Mouse (Mus musculus): ENCODE data around the gene Sparc. TPM values are rescaled to one million over a fixed set of nuclear protein-coding genes. Genes with fewer than 3 reads are reported as not detected.

Gene Sparc
- polyA plus RNA-seq, 2 experiments: 1,741 to 2,257 TPM

DNA sequence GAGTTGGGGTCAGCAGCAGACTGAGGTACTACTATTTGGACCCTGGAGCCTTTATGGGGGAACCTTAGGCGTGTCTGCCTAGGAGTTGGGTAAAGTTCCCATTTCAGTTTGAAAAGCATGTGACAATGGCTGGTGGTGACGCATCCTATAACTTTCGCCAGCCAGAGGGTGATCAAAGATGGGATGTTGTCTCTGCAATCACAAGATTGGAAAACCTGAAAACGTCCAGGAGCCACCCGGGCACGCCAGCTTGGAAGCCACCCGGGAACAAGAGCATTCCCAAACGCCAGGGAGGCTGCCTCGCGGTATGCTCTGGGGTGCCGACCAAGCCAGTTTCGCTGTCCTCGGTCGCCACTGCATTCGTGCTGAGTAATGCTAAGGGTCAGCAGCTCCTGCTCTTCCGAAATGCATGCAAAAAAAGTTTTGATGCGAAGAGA is 45.6 kb upstream of the Sparc start:
- Histone ChIP-seq H3K4me1 (ENCODE audit: control insufficient read depth, insufficient read depth, low read length) (peaks cover 14% of the 10 kb centered on the region), H3K9ac (ENCODE audit: low read depth, low read length, severe bottlenecking) (peak overlapping the region; percentile 69), H3K36me3 (ENCODE audit: control insufficient read depth, insufficient read depth, low read length) (peaks cover 8% of the 10 kb centered on the region; the same call in 1 of the 2 replicates), H3K4me3 (replicated peaks; ENCODE audit: low read length) (peak overlapping the region; percentile 50), H3K4me2 (replicated peaks; ENCODE audit: low read depth, low read length, severe bottlenecking) (peak overlapping the region; percentile 72), H3K27ac (replicated peaks; ENCODE audit: low read depth, low read length) (peak overlapping the region; percentile 86), H3K9me3 (ENCODE audit: control insufficient read depth, low read length) (no peaks in the 10 kb centered on the region), H3K27me3 (ENCODE audit: control insufficient read depth, insufficient read depth, low read length) (no peaks in the 10 kb centered on the region)
- 4% methylated on average over 17 of the region's 17 CpGs for WGBS
- TF ChIP-seq POLR2A (IDR thresholded peaks at IDR 0.05; ENCODE audit: borderline replicate concordance, extremely low read depth, insufficient read depth, insufficient read length): no peak
- ATAC-seq (ENCODE audit: low FRiP score, low read depth): no peak
- no peak for DNase-seq (ENCODE audit: low spot score)

- DNase-seq (ENCODE audit: low spot score) (no peak), ATAC-seq (ENCODE audit: low FRiP score, low read depth) (no peak)
- 83% methylated on average over 10 of the region's 10 CpGs for WGBS
- H3K9ac ChIP-seq (ENCODE audit: low read depth, low read length, severe bottlenecking): peak overlapping the region; percentile 69
- peaks cover 2% of the 10 kb centered on the region; the same call in 1 of the 2 replicates for H3K36me3 ChIP-seq (ENCODE audit: control insufficient read depth, insufficient read depth, low read length)
- no peaks in the 10 kb centered on the region for H3K9me3 ChIP-seq (ENCODE audit: control insufficient read depth, low read length)
- no peaks in the 10 kb centered on the region for H3K27me3 ChIP-seq (ENCODE audit: control insufficient read depth, insufficient read depth, low read length)
- H3K4me2 ChIP-seq (replicated peaks; ENCODE audit: low read depth, low read length, severe bottlenecking): peak overlapping the region; percentile 72
- H3K4me3 ChIP-seq (replicated peaks; ENCODE audit: low read length): peak overlapping the region; percentile 50; the same call in 1 of the 2 replicates
- peak overlapping the region; percentile 86; the same call in 1 of the 2 replicates for H3K27ac ChIP-seq (replicated peaks; ENCODE audit: low read depth, low read length)
- peaks cover 14% of the 10 kb centered on the region for H3K4me1 ChIP-seq (ENCODE audit: control insufficient read depth, insufficient read depth, low read length)
- TF ChIP-seq POLR2A (IDR thresholded peaks at IDR 0.05; ENCODE audit: borderline replicate concordance, extremely low read depth, insufficient read depth, insufficient read length): no peak
Observed at GRCm38 (mm10) chr11:55468012-55468411, 45.0 kb upstream of the Sparc start.

DNA sequence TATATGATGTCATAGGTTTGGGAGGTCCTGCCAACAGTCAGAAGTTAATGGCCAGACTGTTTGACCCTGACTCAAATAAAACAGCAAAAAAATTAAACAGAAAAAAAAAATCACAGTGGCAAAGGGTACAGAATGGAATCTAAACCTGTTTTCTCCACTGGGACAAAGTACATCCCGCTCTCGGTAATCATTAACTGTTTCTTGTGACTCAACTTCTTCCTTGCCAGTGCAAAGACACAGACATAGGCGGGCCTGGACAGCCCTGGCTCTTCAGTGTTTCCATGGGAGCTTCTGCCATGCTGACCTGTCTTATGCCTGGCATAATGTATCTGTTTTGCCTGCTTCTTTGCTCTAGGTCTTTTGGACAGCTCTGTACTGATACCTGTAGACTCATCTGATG is 42.2 kb upstream of the Sparc start:
- ATAC-seq (ENCODE audit: low FRiP score, low read depth) (no peak), DNase-seq (ENCODE audit: low spot score) (no peak)
- no peak for TF ChIP-seq POLR2A (IDR thresholded peaks at IDR 0.05; ENCODE audit: borderline replicate concordance, extremely low read depth, insufficient read depth, insufficient read length)

GRCm38 (mm10) chr11:55464707-55465106 is 41.7 kb upstream of the Sparc start:
- 86% methylated on average over 10 of the region's 10 CpGs for WGBS
- H3K36me3 ChIP-seq (ENCODE audit: control insufficient read depth, insufficient read depth, low read length): no peaks in the 10 kb centered on the region
- peaks cover 19% of the 10 kb centered on the region for H3K4me1 ChIP-seq (ENCODE audit: control insufficient read depth, insufficient read depth, low read length)
- no peak overlapping the region for H3K9ac ChIP-seq (ENCODE audit: low read depth, low read length, severe bottlenecking)
- no peak overlapping the region for H3K4me2 ChIP-seq (replicated peaks; ENCODE audit: low read depth, low read length, severe bottlenecking)
- H3K9me3 ChIP-seq (ENCODE audit: control insufficient read depth, low read length): no peaks in the 10 kb centered on the region
- no peaks in the 10 kb centered on the region for H3K27me3 ChIP-seq (ENCODE audit: control insufficient read depth, insufficient read depth, low read length)
- TF ChIP-seq POLR2A (IDR thresholded peaks at IDR 0.05; ENCODE audit: borderline replicate concordance, extremely low read depth, insufficient read depth, insufficient read length): no peak
- ATAC-seq (ENCODE audit: low FRiP score, low read depth) (no peak), DNase-seq (ENCODE audit: low spot score) (no peak)
- no peak overlapping the region for H3K4me3 ChIP-seq (replicated peaks; ENCODE audit: low read length)
- H3K27ac ChIP-seq (replicated peaks; ENCODE audit: low read depth, low read length): no peak overlapping the region

More for the DNA sequence above, 42.2 kb upstream of the Sparc start:
- Histone ChIP-seq H3K4me1 (ENCODE audit: control insufficient read depth, insufficient read depth, low read length) (peaks cover 14% of the 10 kb centered on the region), H3K27me3 (ENCODE audit: control insufficient read depth, insufficient read depth, low read length) (no peaks in the 10 kb centered on the region), H3K4me3 (replicated peaks; ENCODE audit: low read length) (no peak overlapping the region), H3K27ac (replicated peaks; ENCODE audit: low read depth, low read length) (no peak overlapping the region), H3K9me3 (ENCODE audit: control insufficient read depth, low read length) (no peaks in the 10 kb centered on the region), H3K9ac (ENCODE audit: low read depth, low read length, severe bottlenecking) (no peak overlapping the region), H3K36me3 (ENCODE audit: control insufficient read depth, insufficient read depth, low read length) (no peaks in the 10 kb centered on the region), H3K4me2 (replicated peaks; ENCODE audit: low read depth, low read length, severe bottlenecking) (no peak overlapping the region)
- 78% methylated on average over 3 of the region's 3 CpGs for WGBS

- ATAC-seq (ENCODE audit: low FRiP score, low read depth): no peak
- Histone ChIP-seq H3K27ac (replicated peaks; ENCODE audit: low read depth, low read length) (no peak overlapping the region), H3K4me2 (replicated peaks; ENCODE audit: low read depth, low read length, severe bottlenecking) (no peak overlapping the region), H3K9me3 (ENCODE audit: control insufficient read depth, low read length) (no peaks in the 10 kb centered on the region), H3K4me1 (ENCODE audit: control insufficient read depth, insufficient read depth, low read length) (peaks cover 15% of the 10 kb centered on the region), H3K36me3 (ENCODE audit: control insufficient read depth, insufficient read depth, low read length) (no peaks in the 10 kb centered on the region), H3K9ac (ENCODE audit: low read depth, low read length, severe bottlenecking) (no peak overlapping the region), H3K27me3 (ENCODE audit: control insufficient read depth, insufficient read depth, low read length) (no peaks in the 10 kb centered on the region), H3K4me3 (replicated peaks; ENCODE audit: low read length) (no peak overlapping the region)
- no peak for DNase-seq (ENCODE audit: low spot score)
- TF ChIP-seq POLR2A (IDR thresholded peaks at IDR 0.05; ENCODE audit: borderline replicate concordance, extremely low read depth, insufficient read depth, insufficient read length): no peak
- WGBS: 95% methylated on average over 9 of the region's 9 CpGs
Observed at GRCm38 (mm10) chr11:55462149-55462548, 39.2 kb upstream of the Sparc start.
